29 mouse cellular contexts compared by ENCODE assay signal in genomic region chr17:34495156-34495555, GRCm38 (mm10). TPM values are rescaled to one million over a fixed set of nuclear protein-coding genes. Genes with fewer than 3 reads are reported as not detected.
"Had no signal": no experiment of that assay in that cellular context is flagged by ENCODE, and none has a peak within 500 bp of the region (broad histone marks: within the 10 kb centered on the region; RNA-seq: fewer than 3 reads in every experiment).

No protein-coding gene starts in this region.

RNA-seq across cellular contexts. Expression of gene Btnl4, which starts 18.0 kb away (rescaled TPM):
- polyA plus RNA-seq: limb, embryonic 10.5 days; limb, embryonic 11.5 days; limb, embryonic 12.5 days; limb, embryonic 13.5 days; limb, embryonic 14.5 days; limb, embryonic 15.5 days; liver, adult 2 months; liver, embryonic 11.5 days; liver, embryonic 12.5 days; liver, embryonic 13.5 days; liver, embryonic 14.5 days; liver, embryonic 15.5 days; liver, postnatal 0 days; lung, adult 2 months; lung, embryonic 14.5 days; lung, embryonic 15.5 days; lung, embryonic 16.5 days; macrophage; midbrain, embryonic 10.5 days; midbrain, embryonic 11.5 days; midbrain, embryonic 12.5 days; midbrain, embryonic 13.5 days; midbrain, embryonic 14.5 days; midbrain, embryonic 15.5 days; midbrain, embryonic 16.5 days; midbrain, postnatal 0 days; myocyte; neural tube, embryonic 11.5 days had no signal

RNA-seq across cellular contexts. Expression of gene Btnl6, which starts 22.0 kb away (rescaled TPM):
- polyA plus RNA-seq: limb, embryonic 10.5 days; limb, embryonic 11.5 days; limb, embryonic 12.5 days; limb, embryonic 13.5 days; limb, embryonic 14.5 days; limb, embryonic 15.5 days; liver, adult 2 months; liver, embryonic 11.5 days; liver, embryonic 12.5 days; liver, embryonic 13.5 days; liver, embryonic 14.5 days; liver, embryonic 15.5 days; liver, postnatal 0 days; lung, adult 2 months; lung, embryonic 14.5 days; lung, embryonic 15.5 days; lung, embryonic 16.5 days; lung, postnatal 0 days; midbrain, embryonic 10.5 days; midbrain, embryonic 11.5 days; midbrain, embryonic 12.5 days; midbrain, embryonic 13.5 days; midbrain, embryonic 14.5 days; midbrain, embryonic 15.5 days; midbrain, embryonic 16.5 days; midbrain, postnatal 0 days; myocyte; neural tube, embryonic 11.5 days had no signal
